Mouse (Mus musculus) bone marrow, adult 2 months (tissue): ENCODE measurements around the gene Fndc3b. TPM values are rescaled to one million over a fixed set of nuclear protein-coding genes. Genes with fewer than 3 reads are reported as not detected.

ENCODE experiments used
- H3K27ac ChIP-seq: fragments of 200-500 bp; 2 replicates; pipeline ENCODE4 v1.5.1; 2012; ENCODE audit warnings: low read depth, mild to moderate bottlenecking, control low read depth, inconsistent platforms, low read length; ENCODE audit not compliant: control insufficient read depth, poor library complexity, insufficient read depth
- H3K4me1 ChIP-seq: fragments of 200-500 bp; 2 replicates; pipeline ENCODE4 v1.6.1; 2011; ENCODE audit warnings: low read length; ENCODE audit not compliant: control insufficient read depth, insufficient read depth
- H3K4me3 ChIP-seq: fragments of 200-500 bp; replicated peaks from 2 replicates; pipeline ENCODE3; 2011; ENCODE audit warnings: mild to moderate bottlenecking, low read depth, low read length, control low read depth; ENCODE audit not compliant: control insufficient read depth
- CTCF ChIP-seq: fragments of 200-500 bp; IDR thresholded peaks from 2 replicates; pipeline ENCODE4 v1.5.1; 2011; ENCODE audit warnings: low read length, control low read depth; ENCODE audit not compliant: control insufficient read depth, insufficient read depth
- POLR2A ChIP-seq: fragments of 200-500 bp; IDR thresholded peaks from 2 replicates; pipeline ENCODE4 v1.6.1; 2011; ENCODE audit warnings: low read depth, mild to moderate bottlenecking, control low read depth, low read length, borderline replicate concordance; ENCODE audit not compliant: control insufficient read depth
- WGBS: fragments of 180-500 bp; shearing (Covaris S2); methylation state at CpG from one replicate; pipeline ENCODE4 v1.1.7; 2018; 5-methylcytosine and 5-hydroxymethylcytosine counted together
- polyA plus RNA-seq: library from polyadenylated mRNA; stranded (reverse); fragments of >200 nt; gene quantifications from 2 replicates; pipeline ENCODE4 v1.2.4, GENCODE M21; 2011; ENCODE audit warnings: low replicate concordance; ENCODE audit not compliant: missing spikeins, insufficient read depth, insufficient read length

The Fndc3b gene
- polyA plus RNA-seq, 1 experiment = 4.2 TPM

DNA sequence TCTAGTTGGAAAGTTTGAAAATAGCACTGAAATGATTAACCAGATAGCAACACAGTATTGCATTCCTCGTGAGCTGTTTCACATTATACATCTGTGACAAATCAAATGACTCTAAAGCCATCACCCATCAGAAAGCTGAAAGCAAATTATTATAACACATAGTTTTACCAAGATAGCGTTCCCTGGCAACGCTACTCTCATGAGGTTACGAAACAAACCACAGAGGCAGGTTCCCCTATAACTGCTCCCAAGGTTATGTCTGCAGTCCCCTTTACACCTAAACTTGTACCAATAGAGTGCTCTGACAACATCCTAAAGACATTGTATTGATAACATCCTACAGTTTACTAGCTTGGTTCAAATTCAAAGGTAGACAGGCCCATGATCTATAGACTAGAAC, 145.8 kb downstream of the Fndc3b start:
- H3K4me3 ChIP-seq = no peak overlapping the region
- H3K27ac ChIP-seq = no peak overlapping the region
- 27% methylated on average over 4 of the region's 4 CpGs for WGBS
- H3K4me1 ChIP-seq = peaks cover 7% of the 10 kb centered on the region; the same call in 1 of the 2 replicates
- TF ChIP-seq CTCF = no peak
- TF ChIP-seq POLR2A = no peak

DNA sequence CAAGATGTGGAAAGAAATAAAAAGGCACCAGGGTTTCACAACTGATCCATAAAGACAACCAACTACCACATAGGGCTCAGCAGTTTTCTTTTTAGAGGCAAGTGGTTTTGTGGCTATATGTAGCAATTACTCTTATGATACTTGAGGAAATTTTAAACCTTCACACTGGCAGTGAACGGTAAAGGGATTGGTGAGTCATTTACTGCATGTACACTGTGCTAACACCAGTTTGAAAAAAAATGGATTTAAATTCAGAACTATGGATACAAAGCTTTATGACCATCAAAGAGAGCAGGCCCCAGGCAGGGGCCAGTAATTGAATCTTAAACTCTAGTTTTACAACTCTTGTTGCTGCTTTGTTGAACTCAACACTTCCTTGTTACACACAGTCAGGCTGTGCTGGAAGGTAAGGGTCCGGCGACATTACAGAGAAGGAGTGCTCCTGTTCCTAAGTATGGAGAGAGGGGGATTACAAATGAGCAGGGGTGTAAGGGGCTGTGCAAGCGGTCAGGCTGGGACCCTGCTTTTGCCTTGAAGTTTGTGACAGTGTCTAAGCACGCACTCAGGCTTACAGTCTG, 148.0 kb downstream of the Fndc3b start:
- 57% methylated on average over 5 of the region's 5 CpGs for WGBS
- Histone ChIP-seq H3K4me1 (peaks cover 8% of the 10 kb centered on the region; the same call in 1 of the 2 replicates), H3K4me3 (no peak overlapping the region), H3K27ac (no peak overlapping the region)
- TF ChIP-seq CTCF (no peak), POLR2A (no peak)

- Histone ChIP-seq H3K4me1 (peaks cover 8% of the 10 kb centered on the region; the same call in 1 of the 2 replicates), H3K27ac (no peak overlapping the region), H3K4me3 (no peak overlapping the region)
- WGBS = 74% methylated on average over 3 of the region's 3 CpGs
- TF ChIP-seq POLR2A = no peak
- no peak for TF ChIP-seq CTCF
These were observed 148.6 kb downstream of the Fndc3b start for GRCm38 (mm10) chr3:27562476-27562875.

DNA sequence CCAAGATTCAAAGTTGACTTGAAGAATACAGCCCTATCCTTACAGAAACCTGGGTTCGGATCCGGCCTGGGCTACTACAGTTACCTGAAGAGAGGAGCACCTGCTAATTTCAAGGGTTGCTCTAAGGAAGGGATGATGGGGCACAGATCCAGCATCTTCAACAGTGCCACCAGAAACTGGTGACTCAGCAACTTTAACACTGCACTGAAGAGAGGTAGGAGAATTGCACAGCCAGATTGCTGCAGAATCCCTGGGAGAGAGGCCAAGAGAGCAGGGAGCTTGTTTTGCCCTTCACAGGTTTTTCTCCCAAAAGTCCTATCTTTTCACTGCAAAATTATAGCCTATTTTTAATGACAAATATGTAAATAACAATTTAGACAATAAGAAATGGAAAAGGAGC, 149.2 kb downstream of the Fndc3b start:
- Histone ChIP-seq H3K4me1 (peaks cover 8% of the 10 kb centered on the region; the same call in 1 of the 2 replicates), H3K27ac (no peak overlapping the region), H3K4me3 (no peak overlapping the region)
- 82% methylated on average over 2 of the region's 2 CpGs for WGBS
- TF ChIP-seq POLR2A = no peak
- no peak for TF ChIP-seq CTCF

DNA sequence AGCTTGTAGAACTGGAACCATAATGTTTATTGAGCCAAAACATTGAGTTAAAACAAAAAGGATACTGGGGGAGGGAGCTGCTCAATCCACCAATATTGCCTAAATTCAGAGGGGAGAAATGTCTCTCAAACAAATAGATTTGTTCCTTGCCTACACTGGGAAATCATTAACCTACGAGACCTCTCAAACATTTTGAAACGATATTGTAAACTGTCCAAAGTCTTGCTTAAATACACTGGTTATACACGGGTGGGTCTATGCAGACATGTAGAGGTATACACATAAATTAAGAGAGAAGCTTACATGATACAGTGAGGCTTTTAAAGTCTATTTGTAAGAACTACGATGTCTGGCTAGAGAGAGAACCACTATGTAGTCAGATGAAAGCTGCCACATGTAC, 151.8 kb downstream of the Fndc3b start:
- WGBS = 74% methylated on average over 4 of the region's 4 CpGs
- Histone ChIP-seq H3K4me3 (no peak overlapping the region), H3K27ac (no peak overlapping the region), H3K4me1 (peaks cover 6% of the 10 kb centered on the region; the same call in 1 of the 2 replicates)
- TF ChIP-seq POLR2A = no peak
- no peak for TF ChIP-seq CTCF

- Histone ChIP-seq H3K4me1 (peaks cover 1% of the 10 kb centered on the region; the same call in 1 of the 2 replicates), H3K4me3 (no peak overlapping the region), H3K27ac (no peak overlapping the region)
- WGBS = 81% methylated on average over 4 of the region's 4 CpGs
- TF ChIP-seq POLR2A = no peak
- no peak for TF ChIP-seq CTCF
These were observed 153.8 kb downstream of the Fndc3b start for GRCm38 (mm10) chr3:27557100-27558004.

GRCm38 (mm10) chr3:27555401-27555940, 155.6 kb downstream of the Fndc3b start:
- TF ChIP-seq POLR2A = no peak
- no peak for TF ChIP-seq CTCF
- Histone ChIP-seq H3K4me1 (peaks cover 1% of the 10 kb centered on the region; the same call in 1 of the 2 replicates), H3K4me3 (no peak overlapping the region), H3K27ac (no peak overlapping the region)
- 85% methylated on average over 3 of the region's 3 CpGs for WGBS

DNA sequence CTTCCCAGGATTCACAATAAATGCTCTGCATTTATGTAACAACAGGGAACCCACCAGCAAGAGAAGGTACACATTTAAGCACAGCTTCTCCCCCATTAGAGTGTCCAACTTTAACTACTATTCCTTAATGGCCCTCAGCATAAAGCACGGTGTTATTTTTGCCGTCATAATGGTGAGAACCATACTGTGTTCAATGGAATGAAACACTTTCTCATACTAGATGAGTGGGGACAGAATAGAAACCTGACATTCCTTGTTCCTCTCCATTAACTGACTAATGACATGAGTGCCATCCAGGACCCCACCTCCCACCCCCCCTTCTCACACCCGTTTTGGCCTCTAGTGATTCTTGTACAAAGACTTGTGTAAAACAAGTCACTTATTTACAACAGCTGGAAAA, 156.8 kb downstream of the Fndc3b start:
- Histone ChIP-seq H3K27ac (no peak overlapping the region), H3K4me1 (peaks cover 1% of the 10 kb centered on the region; the same call in 1 of the 2 replicates), H3K4me3 (no peak overlapping the region)
- TF ChIP-seq POLR2A = no peak
- no peak for TF ChIP-seq CTCF
- WGBS = 83% methylated on average over 3 of the region's 3 CpGs
